Mouse (Mus musculus): ENCODE results near the gene Hmox2. TPM values are rescaled to one million over a fixed set of nuclear protein-coding genes. Genes with fewer than 3 reads are reported as not detected.

Gene Hmox2
- total RNA-seq, 4 experiments from 2014 or later: 94.3 to 102 (median 99.2) TPM

- DNase-seq (ENCODE audit: low spot score in 2 of 2): peak in 1 of 2 experiments; percentile 58
Observed at GRCm38 (mm10) chr16:4781524-4782196, 55.5 kb downstream of the Hmox2 start.

GRCm38 (mm10) chr16:4782515-4782914 is 56.4 kb downstream of the Hmox2 start:
- DNase-seq (ENCODE audit: low spot score in 2 of 2): no peak

- no peak for DNase-seq (ENCODE audit: low spot score in 2 of 2)
Observed at GRCm38 (mm10) chr16:4785706-4786105, 59.5 kb downstream of the Hmox2 start.

- DNase-seq (ENCODE audit: low spot score in 2 of 2): no peak
Observed at GRCm38 (mm10) chr16:4788176-4788575, 62.0 kb downstream of the Hmox2 start.

- no peak for DNase-seq (ENCODE audit: low spot score in 2 of 2)
Observed at GRCm38 (mm10) chr16:4789311-4789768, 63.2 kb downstream of the Hmox2 start.

DNA sequence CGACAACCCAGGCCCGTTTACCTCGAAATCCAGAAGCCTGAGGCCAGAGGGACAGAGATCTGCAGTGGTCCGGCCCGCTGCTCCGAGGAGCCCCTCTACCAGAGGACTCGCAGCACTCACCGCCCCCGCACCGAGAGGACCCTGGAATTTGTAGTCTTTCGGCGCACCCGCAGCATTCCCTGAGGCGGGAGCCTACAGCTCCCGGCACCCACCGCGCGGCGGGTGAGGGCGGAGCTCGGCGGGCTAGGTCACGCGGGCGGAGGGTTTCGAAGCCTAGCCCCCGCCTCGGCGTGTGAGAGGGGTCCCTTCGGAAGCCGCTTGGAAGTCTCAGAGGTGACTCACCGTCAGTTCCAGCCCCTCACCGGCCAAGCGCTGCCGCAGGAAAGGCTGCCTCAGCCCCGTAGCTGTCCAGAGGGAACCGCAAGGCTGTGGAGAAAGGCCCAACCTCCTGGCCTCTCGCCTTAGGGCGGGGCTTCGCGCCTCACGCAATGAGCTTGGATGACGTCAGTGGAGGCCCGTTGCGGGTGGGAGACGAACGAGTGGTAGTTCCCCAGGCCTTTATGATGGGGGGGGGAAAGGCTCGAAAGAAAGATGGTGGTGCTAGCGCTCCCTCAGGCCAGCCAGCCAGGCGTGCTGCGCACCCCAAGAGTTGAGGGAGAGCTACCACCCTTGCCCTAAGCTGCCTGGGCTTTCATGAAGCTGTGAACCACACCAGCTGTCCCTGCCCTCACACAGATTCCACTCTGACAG is 63.8 kb downstream of the Hmox2 start, which contains the start of gene Cdip1:
Gene Cdip1 (minus strand): TSS at position 483 of the 750 bp plus-strand sequence.
- peak; percentile 92 to 94 for DNase-seq (ENCODE audit: low spot score in 2 of 2)

- DNase-seq (ENCODE audit: low spot score in 2 of 2): no peak
Observed at GRCm38 (mm10) chr16:4791332-4791731, 65.2 kb downstream of the Hmox2 start.

DNA sequence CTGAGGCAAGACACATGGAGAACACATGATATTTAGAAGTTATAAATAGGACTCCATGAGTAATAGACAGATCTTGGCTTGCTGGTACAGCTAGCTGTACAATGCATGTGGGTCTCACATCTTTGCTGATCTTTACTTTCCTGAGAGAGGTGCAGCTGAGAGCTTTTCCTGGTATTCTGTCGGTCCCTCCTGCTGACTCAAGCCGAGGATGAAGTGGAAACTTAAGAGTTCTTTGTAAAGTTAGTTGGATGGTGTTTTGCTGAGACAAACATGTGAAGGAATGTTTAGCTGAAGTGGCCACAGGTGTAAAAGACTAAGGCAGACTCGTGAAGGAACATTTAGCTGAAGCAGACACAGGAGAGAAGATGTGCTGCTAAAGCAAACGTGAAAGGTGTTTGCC is 70.5 kb downstream of the Hmox2 start:
- no peak for DNase-seq (ENCODE audit: low spot score in 2 of 2)

Other genes with a start within 250 kb of the Hmox2 start
- gene Srl, start 184.5 kb upstream of the Hmox2 start, total RNA-seq (2022): 10 to 100 TPM; 10.4 to 14.5 (median 11.2) TPM
- 1 to 10 TPM; 5.8 to 7.4 (median 7.4) TPM for gene Tfap4, start 166.5 kb upstream of the Hmox2 start, total RNA-seq (2022)
- gene Glis2, start 131.6 kb upstream of the Hmox2 start, total RNA-seq (2022): 10 to 100 TPM; 10.9 to 18.4 (median 11.9) TPM
- gene Pam16, start 101.4 kb upstream of the Hmox2 start, total RNA-seq (2022): 100 to 1,000 TPM in 1 of 4 experiments, 10 to 100 TPM in 3; 81.5 to 100 (median 89.5) TPM
- gene Vasn, start 86.4 kb upstream of the Hmox2 start, total RNA-seq (2022): 10 to 100 TPM in 1 of 4 experiments, 1 to 10 TPM in 3; 4.8 to 10.2 (median 6.7) TPM
- gene Dnaja3, start 86.4 kb upstream of the Hmox2 start, total RNA-seq (2022): 10 to 100 TPM; 59.6 to 68.7 (median 64.4) TPM
- gene Coro7, start 46.6 kb upstream of the Hmox2 start, total RNA-seq (2022): 100 to 1,000 TPM in 1 of 4 experiments, 10 to 100 TPM in 3; 81.9 to 101 (median 90.3) TPM
- 10 to 100 TPM; 14.3 to 19.6 (median 16.7) TPM for gene Nmral1, start 7.0 kb upstream of the Hmox2 start, total RNA-seq (2022)
- 100 to 1,000 TPM; 214 to 244 (median 233) TPM for gene Cdip1, start 63.9 kb downstream of the Hmox2 start, total RNA-seq (2022)
- gene 4930562C15Rik, start 109.1 kb downstream of the Hmox2 start, total RNA-seq (2022): not detected
- 10 to 100 TPM; 76.3 to 89.8 (median 82.7) TPM for gene Ubald1, start 154.0 kb downstream of the Hmox2 start, total RNA-seq (2022)
- gene Mgrn1, start 159.9 kb downstream of the Hmox2 start, total RNA-seq (2022): 100 to 1,000 TPM; 204 to 222 (median 214) TPM
- 10 to 100 TPM; 75.3 to 81.3 (median 78.2) TPM for gene Nudt16l1, start 212.4 kb downstream of the Hmox2 start, total RNA-seq (2022)
- 10 to 100 TPM; 67.3 to 90.8 (median 81.5) TPM for gene Anks3, start 237.8 kb downstream of the Hmox2 start, total RNA-seq (2022)

Measured in layer of hippocampus, adult 8-10 months (tissue).